Mouse (Mus musculus): Measurements from ENCODE around the gene Zfp473. TPM values are rescaled to one million over a fixed set of nuclear protein-coding genes. Genes with fewer than 3 reads are reported as not detected.
"Not testable (repeated sequence)": the region's sequence is repeated elsewhere in the genome, so short reads cannot be mapped to it uniquely, and the experiment has no call there.

Zfp473 gene
- polyA plus RNA-seq, 1 experiment from 2014 or later, result 2.9 TPM

- not testable (repeated sequence) for H3K27ac ChIP-seq (replicated peaks); H3K4me3 ChIP-seq; H3K27me3 ChIP-seq; H3K36me3 ChIP-seq; H3K4me2 ChIP-seq (replicated peaks); H3K9ac ChIP-seq (replicated peaks); H3K9me3 ChIP-seq; ATAC-seq (ENCODE audit: low FRiP score, low read depth); H3K4me1 ChIP-seq
- WGBS, result 88% methylated on average over 6 of the region's 6 CpGs
Observed at GRCm38 (mm10) chr7:44708093-44708492, 42.8 kb downstream of the Zfp473 start.

DNA sequence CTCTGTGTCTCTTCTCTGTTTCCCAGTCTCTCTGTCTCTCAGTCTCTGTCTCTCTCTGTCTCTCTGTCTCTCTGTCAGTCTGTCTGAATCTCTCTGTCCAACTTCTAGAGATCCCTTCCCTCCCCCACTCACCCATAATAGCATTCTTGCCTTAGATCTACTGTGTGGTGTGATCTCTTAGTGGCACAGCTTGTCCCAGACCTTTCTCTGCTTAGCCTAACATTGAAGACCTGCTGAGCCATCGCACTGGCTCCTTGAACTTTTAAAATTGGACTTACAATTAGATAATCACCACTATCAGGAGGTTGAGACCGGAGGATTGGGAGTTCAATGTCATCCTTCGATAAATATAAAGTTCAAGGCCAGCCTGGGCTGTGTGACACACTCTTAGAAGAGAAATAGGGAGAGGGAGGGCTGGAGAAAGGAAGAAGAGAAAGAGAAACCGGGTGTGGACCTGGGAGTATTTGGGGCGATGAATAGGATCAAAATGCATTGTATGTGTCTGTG lies 43.6 kb downstream of the Zfp473 start:
- H3K9me3 ChIP-seq, result peaks cover 6% of the 10 kb centered on the region; the same call in 1 of the 2 replicates
- no peak for ATAC-seq (ENCODE audit: low FRiP score, low read depth)
- 90% methylated on average over 5 of the region's 5 CpGs for WGBS
- no peaks in the 10 kb centered on the region for H3K36me3 ChIP-seq
- H3K27ac ChIP-seq (replicated peaks), result no peak overlapping the region
- no peaks in the 10 kb centered on the region for H3K27me3 ChIP-seq
- H3K4me1 ChIP-seq, result peaks cover under 1% of the 10 kb centered on the region; the same call in 1 of the 2 replicates
- no peak overlapping the region for H3K9ac ChIP-seq (replicated peaks)
- no peak overlapping the region for H3K4me3 ChIP-seq
- H3K4me2 ChIP-seq (replicated peaks), result no peak overlapping the region

DNA sequence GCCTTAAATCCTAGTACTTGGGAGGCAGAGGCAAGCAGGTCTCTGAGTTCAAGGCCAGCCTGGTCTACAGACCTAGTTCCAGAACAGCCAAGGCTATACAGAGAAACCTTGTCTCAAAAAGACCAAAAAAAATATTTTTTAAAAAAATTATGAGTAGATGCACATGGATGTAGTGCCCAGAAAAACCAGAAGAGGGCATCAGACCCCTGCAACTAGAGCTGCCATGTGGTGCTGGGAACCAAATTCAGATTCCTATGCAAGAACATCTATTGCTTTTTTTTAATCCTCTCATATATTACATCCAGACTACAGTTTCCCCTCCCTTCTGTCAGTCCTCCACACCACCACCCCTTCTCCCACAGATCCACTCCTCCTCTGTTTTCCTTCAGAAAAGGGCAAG lies 44.5 kb downstream of the Zfp473 start:
- Histone ChIP-seq H3K9me3 (peaks cover 6% of the 10 kb centered on the region; the same call in 1 of the 2 replicates), H3K4me1 (peaks cover 9% of the 10 kb centered on the region), H3K27ac (replicated peaks) (no peak overlapping the region), H3K4me2 (replicated peaks) (no peak overlapping the region), H3K36me3 (no peaks in the 10 kb centered on the region), H3K4me3 (no peak overlapping the region), H3K27me3 (no peaks in the 10 kb centered on the region), H3K9ac (replicated peaks) (no peak overlapping the region)
- ATAC-seq (ENCODE audit: low FRiP score, low read depth), result no peak

GRCm38 (mm10) chr7:44705086-44705485 lies 45.8 kb downstream of the Zfp473 start:
- peaks cover 9% of the 10 kb centered on the region for H3K4me1 ChIP-seq
- no peaks in the 10 kb centered on the region for H3K36me3 ChIP-seq
- no peak overlapping the region for H3K4me2 ChIP-seq (replicated peaks)
- H3K27me3 ChIP-seq, result no peaks in the 10 kb centered on the region
- no peak overlapping the region for H3K27ac ChIP-seq (replicated peaks)
- H3K9me3 ChIP-seq, result peaks cover 6% of the 10 kb centered on the region; the same call in 1 of the 2 replicates
- H3K9ac ChIP-seq (replicated peaks), result no peak overlapping the region
- no peak overlapping the region for H3K4me3 ChIP-seq
- WGBS, result 90% methylated on average over 4 of the region's 4 CpGs
- ATAC-seq (ENCODE audit: low FRiP score, low read depth), result no peak

GRCm38 (mm10) chr7:44704363-44704762 lies 46.5 kb downstream of the Zfp473 start:
- Histone ChIP-seq H3K9me3 (peaks cover 6% of the 10 kb centered on the region; the same call in 1 of the 2 replicates), H3K9ac (replicated peaks) (no peak overlapping the region), H3K4me3 (no peak overlapping the region), H3K27me3 (no peaks in the 10 kb centered on the region), H3K4me1 (peaks cover 9% of the 10 kb centered on the region), H3K36me3 (no peaks in the 10 kb centered on the region), H3K4me2 (replicated peaks) (no peak overlapping the region), H3K27ac (replicated peaks) (no peak overlapping the region)
- no peak for ATAC-seq (ENCODE audit: low FRiP score, low read depth)
- WGBS, result 54% methylated on average over 3 of the region's 3 CpGs

GRCm38 (mm10) chr7:44702985-44703384 lies 47.9 kb downstream of the Zfp473 start:
- no peak for ATAC-seq (ENCODE audit: low FRiP score, low read depth)
- WGBS, result 82% methylated on average over 8 of the region's 8 CpGs
- Histone ChIP-seq H3K4me2 (replicated peaks) (no peak overlapping the region), H3K9me3 (peaks cover 6% of the 10 kb centered on the region; the same call in 1 of the 2 replicates), H3K9ac (replicated peaks) (no peak overlapping the region), H3K4me1 (peaks cover 9% of the 10 kb centered on the region), H3K27ac (replicated peaks) (no peak overlapping the region), H3K36me3 (no peaks in the 10 kb centered on the region), H3K27me3 (0 out of 2 replicates have a peak, but pooled peaks cover under 1% of the 10 kb centered on the region), H3K4me3 (no peak overlapping the region)

GRCm38 (mm10) chr7:44701921-44702320 lies 48.9 kb downstream of the Zfp473 start:
- Histone ChIP-seq H3K9ac (replicated peaks) (no peak overlapping the region), H3K9me3 (peaks cover 6% of the 10 kb centered on the region; the same call in 1 of the 2 replicates), H3K27me3 (peaks cover 10% of the 10 kb centered on the region; the same call in 1 of the 2 replicates), H3K27ac (replicated peaks) (no peak overlapping the region), H3K4me3 (no peak overlapping the region), H3K4me2 (replicated peaks) (no peak overlapping the region), H3K4me1 (peaks cover 14% of the 10 kb centered on the region), H3K36me3 (no peaks in the 10 kb centered on the region)
- peak; percentile 54; the same call in 1 of the 2 replicates for ATAC-seq (ENCODE audit: low FRiP score, low read depth)
- WGBS, result 5% methylated on average over 5 of the region's 6 CpGs

GRCm38 (mm10) chr7:44697980-44698379 lies 52.9 kb downstream of the Zfp473 start:
- H3K27me3 ChIP-seq, result peaks cover 17% of the 10 kb centered on the region
- 69% methylated on average over 7 of the region's 7 CpGs for WGBS
- no peak overlapping the region for H3K4me3 ChIP-seq
- peaks cover 14% of the 10 kb centered on the region for H3K4me1 ChIP-seq
- H3K4me2 ChIP-seq (replicated peaks), result no peak overlapping the region
- H3K36me3 ChIP-seq, result no peaks in the 10 kb centered on the region
- no peaks in the 10 kb centered on the region for H3K9me3 ChIP-seq
- no peak overlapping the region for H3K27ac ChIP-seq (replicated peaks)
- ATAC-seq (ENCODE audit: low FRiP score, low read depth), result no peak
- no peak overlapping the region for H3K9ac ChIP-seq (replicated peaks)

DNA sequence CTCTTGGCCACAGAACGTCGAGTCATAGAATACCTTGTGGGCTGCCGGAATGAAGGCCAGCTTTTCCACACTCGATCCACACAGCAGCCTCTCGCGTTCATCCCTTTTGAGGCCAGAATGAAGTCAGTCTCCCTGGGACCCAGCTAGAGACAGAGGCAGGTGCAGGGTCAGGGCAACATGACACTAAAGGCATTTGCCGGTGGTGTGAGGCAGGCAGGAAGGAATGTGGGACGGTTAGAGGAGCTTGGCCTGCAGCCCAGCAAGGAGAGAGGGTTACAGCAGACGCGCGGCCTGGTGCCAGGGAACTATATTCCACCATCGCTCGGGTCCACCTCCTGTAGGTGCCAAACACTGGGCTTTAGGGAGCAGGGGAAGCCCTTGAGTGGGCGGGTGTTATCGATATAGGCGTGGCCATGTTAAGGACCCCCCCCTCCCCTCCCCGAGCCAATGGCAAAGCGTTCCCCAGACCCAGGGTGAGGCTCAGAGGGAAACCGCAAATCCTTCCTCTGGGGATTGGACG lies 53.6 kb downstream of the Zfp473 start:
- Histone ChIP-seq H3K27ac (replicated peaks) (no peak overlapping the region), H3K4me3 (no peak overlapping the region), H3K36me3 (no peaks in the 10 kb centered on the region), H3K4me2 (replicated peaks) (no peak overlapping the region), H3K9me3 (no peaks in the 10 kb centered on the region), H3K27me3 (peaks cover 17% of the 10 kb centered on the region), H3K9ac (replicated peaks) (no peak overlapping the region), H3K4me1 (peaks cover 14% of the 10 kb centered on the region)
- ATAC-seq (ENCODE audit: low FRiP score, low read depth), result no peak
- WGBS, result 16% methylated on average over 19 of the region's 20 CpGs

DNA sequence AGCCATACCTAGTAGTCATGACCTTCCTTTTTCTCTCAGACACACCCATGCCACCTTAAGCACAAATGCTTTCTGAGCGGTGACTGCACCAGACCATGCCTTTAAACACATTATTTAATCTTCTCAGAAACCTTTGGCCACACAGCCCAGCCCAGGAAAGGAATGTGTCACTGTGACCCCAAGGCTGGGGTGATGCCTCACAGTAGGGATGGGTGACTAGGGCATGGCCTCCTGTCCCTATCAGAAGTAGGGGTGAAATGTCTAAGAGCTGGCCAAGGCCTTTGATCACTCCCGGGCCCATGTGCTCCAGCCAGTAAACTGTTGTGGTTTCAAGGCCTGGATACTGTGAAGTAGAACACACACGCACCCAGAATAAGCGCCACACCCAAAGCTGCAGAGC lies 55.6 kb downstream of the Zfp473 start:
- H3K4me3 ChIP-seq, result no peak overlapping the region
- no peak for ATAC-seq (ENCODE audit: low FRiP score, low read depth)
- no peak overlapping the region for H3K9ac ChIP-seq (replicated peaks)
- H3K27ac ChIP-seq (replicated peaks), result no peak overlapping the region
- H3K4me1 ChIP-seq, result peaks cover 5% of the 10 kb centered on the region; the same call in 1 of the 2 replicates
- no peaks in the 10 kb centered on the region for H3K36me3 ChIP-seq
- no peaks in the 10 kb centered on the region for H3K9me3 ChIP-seq
- H3K27me3 ChIP-seq, result peaks cover 17% of the 10 kb centered on the region
- no peak overlapping the region for H3K4me2 ChIP-seq (replicated peaks)
- 90% methylated on average over 4 of the region's 4 CpGs for WGBS

GRCm38 (mm10) chr7:44693427-44694175 lies 57.2 kb downstream of the Zfp473 start:
- no peaks in the 10 kb centered on the region for H3K9me3 ChIP-seq
- WGBS, result 79% methylated on average over 10 of the region's 10 CpGs

DNA sequence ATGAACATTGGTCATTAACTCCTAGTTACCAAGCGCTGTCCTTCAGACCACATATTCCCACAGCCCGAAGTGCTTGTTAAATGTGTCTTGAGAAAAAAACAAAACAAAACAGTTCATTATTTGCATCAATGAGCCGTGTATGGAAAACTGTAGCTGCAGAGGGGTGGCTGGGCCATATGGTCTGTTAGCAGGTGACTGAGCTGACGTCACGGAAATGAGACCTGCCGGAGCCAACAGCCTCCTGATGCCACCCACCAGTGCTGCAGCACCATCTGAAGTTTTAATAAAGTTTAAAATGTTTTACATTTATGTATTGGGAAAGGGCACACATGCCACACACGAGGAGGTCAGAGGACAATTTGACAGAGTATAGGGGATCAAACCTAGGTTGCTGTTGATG lies 61.5 kb downstream of the Zfp473 start:
- H3K27me3 ChIP-seq, result no peaks in the 10 kb centered on the region
- H3K4me1 ChIP-seq, result peaks cover 5% of the 10 kb centered on the region; the same call in 1 of the 2 replicates
- H3K4me2 ChIP-seq (replicated peaks), result no peak overlapping the region
- H3K4me3 ChIP-seq, result no peak overlapping the region
- no peaks in the 10 kb centered on the region for H3K9me3 ChIP-seq
- 89% methylated on average over 7 of the region's 7 CpGs for WGBS
- H3K36me3 ChIP-seq, result no peaks in the 10 kb centered on the region
- ATAC-seq (ENCODE audit: low FRiP score, low read depth), result no peak
- no peak overlapping the region for H3K9ac ChIP-seq (replicated peaks)
- no peak overlapping the region for H3K27ac ChIP-seq (replicated peaks)

More at GRCm38 (mm10) chr7:44693427-44694175, 57.2 kb downstream of the Zfp473 start:
- Histone ChIP-seq H3K4me2 (replicated peaks) (no peak overlapping the region), H3K27me3 (peaks cover 17% of the 10 kb centered on the region), H3K9ac (replicated peaks) (no peak overlapping the region), H3K4me3 (no peak overlapping the region), H3K36me3 (no peaks in the 10 kb centered on the region), H3K27ac (replicated peaks) (no peak overlapping the region), H3K4me1 (peaks cover 5% of the 10 kb centered on the region; the same call in 1 of the 2 replicates)
- ATAC-seq (ENCODE audit: low FRiP score, low read depth), result no peak

Data from midbrain, embryonic 12.5 days (tissue).